Mouse (Mus musculus) subcutaneous adipose tissue, adult 2 months (tissue): ENCODE measurements around the gene Drg2. TPM values are rescaled to one million over a fixed set of nuclear protein-coding genes. Genes with fewer than 3 reads are reported as not detected.

Source experiments
- polyA plus RNA-seq: library from polyadenylated mRNA; depleted of rRNA; stranded (reverse); fragments of >200 nt; gene quantifications from 2 replicates; pipeline ENCODE4 v1.2.3, GENCODE M21; 2012; ENCODE audit warnings: low replicate concordance; rRNA removed

The Drg2 gene
- 66.9 and 78.0 TPM in 2 replicates for polyA plus RNA-seq

GRCm38 (mm10) chr11:60454080-60454744, at the start of gene Drg2:
TSS of gene Drg2 (plus strand) at chr11:60454591.

DNA sequence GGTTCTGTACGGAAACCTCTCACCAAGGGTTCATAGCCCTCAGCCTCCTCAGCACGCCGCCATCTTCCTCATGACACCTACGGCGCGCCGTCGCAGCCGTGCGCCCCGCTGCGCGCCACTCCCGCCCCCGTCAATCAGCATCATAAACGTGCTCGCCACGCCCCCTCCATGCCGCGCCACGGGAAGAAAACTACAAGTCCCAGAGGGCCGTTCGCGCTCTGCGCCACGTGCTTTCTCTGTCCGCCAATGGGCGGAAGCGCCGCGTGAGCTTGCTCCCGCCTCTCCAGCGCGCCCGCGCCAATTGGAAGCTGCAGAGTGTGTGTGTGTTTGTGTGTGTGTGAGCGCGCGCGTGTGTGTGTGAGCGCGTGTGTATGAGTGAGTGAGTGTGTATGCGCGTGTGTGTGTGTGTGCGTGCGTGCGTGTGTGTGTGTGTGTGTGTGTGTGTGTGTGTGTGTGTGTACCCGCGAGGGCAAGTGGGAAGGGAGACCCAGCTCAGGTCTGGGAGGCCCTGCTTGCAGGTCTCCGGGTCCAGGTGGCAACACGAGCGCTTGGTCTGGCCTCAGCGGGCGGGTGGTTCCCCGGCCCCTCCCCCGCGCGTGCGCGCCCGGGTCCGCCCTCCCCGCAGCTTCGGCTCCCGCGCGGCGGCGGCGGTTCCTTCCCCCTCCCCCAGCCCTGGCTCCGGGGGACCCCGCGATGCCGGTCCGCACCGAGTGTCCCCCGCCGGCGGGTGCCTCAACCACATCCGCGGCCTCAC, 37.3 kb upstream of the Drg2 start, which contains the start of gene Gid4:
TSS of gene Gid4 (plus strand) at position 183 of the 754 bp plus-strand sequence.

GRCm38 (mm10) chr11:60417717-60418472, 36.5 kb upstream of the Drg2 start, which contains the start of gene Atpaf2:
TSS of gene Atpaf2 (minus strand) at chr11:60418457.

DNA sequence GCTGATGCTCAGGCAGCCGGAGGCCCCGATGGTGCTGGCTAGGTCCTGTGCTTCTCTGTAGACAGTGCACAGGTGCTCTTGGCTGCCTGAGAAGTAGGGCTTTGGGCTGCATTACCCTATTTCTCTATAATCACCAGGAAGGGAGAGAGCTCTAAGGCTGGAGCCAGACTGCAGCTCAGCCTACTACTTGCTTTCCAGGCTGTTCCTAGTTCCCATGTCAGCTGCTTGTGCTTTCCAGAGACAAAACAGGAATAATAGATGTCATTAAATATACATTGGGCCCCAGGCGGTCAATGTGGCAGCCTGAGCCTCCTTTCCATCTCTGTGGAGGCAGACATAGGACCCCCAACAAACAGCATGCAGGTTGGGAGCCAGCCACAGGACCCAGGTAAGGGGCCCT, 14.6 kb downstream of the Drg2 start, which contains the start of gene Myo15:
TSS of gene Myo15 (plus strand) at position 301 of the 400 bp plus-strand sequence.

Other genes starting within 250 kb of the Drg2 start
- gene Srebf1, start 232.0 kb upstream of the Drg2 start, polyA plus RNA-seq, result 375 and 414 TPM in 2 replicates
- gene Tom1l2, start 101.7 kb upstream of the Drg2 start, polyA plus RNA-seq, result 68.8 and 80.2 TPM in 2 replicates
- gene Drc3, start 101.3 kb upstream of the Drg2 start, polyA plus RNA-seq, result 0.79 and 3.1 TPM in 2 replicates
- gene Gid4, start 37.4 kb upstream of the Drg2 start, polyA plus RNA-seq, result 33.0 and 36.6 TPM in 2 replicates
- gene Atpaf2, start 36.1 kb upstream of the Drg2 start, polyA plus RNA-seq, result 55.6 and 101 TPM in 2 replicates
- 0.10 and 0.27 TPM in 2 replicates for gene Myo15, start 14.7 kb downstream of the Drg2 start, polyA plus RNA-seq
- gene Alkbh5, start 81.8 kb downstream of the Drg2 start, polyA plus RNA-seq, result 32.2 and 34.9 TPM in 2 replicates
- 41.1 and 91.4 TPM in 2 replicates for gene Llgl1, start 245.1 kb downstream of the Drg2 start, polyA plus RNA-seq